In the genomic region with DNA sequence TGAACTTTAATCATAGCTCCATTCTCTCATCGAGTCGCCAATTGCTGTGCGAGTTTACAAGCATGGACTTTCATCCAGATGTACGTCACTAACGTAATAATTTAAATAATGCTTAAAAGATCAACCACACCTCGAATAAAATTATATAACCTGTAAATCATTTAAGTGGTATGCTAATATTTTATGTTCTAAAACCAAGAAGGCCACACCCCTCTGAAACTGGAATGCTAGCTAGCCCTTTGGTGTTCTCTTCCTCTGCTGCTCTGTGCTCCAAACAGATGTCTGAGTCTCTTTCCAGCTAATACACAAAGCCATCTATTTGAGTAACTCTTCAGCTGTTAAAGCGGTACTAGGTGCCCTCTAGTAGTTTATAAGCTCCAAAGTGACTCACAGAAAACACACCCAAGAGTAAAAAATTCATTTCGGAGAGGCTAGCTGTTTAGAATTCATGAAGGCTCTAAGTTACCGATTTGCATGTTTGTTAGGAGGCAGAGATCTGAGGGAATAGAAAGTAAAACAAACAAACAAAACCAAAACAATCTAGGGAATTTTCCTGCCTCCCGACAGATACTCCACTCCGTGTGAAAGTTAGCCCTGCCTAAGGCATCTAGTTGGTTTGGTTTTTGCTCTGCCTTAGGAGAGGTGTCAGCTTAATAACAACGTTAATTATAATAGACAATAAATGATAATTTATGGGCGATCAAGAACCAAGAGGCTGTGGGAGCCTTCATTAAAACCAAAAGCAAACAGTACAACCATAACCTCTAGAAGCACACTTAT, we compare ENCODE assay signal across 8 mouse cellular contexts. TPM values are rescaled to one million over a fixed set of nuclear protein-coding genes. Genes with fewer than 3 reads are reported as not detected.
DNase-seq lines count a peak whose midpoint lies in the region; ATAC-seq lines count a peak whose summit lies in the region.

No protein-coding gene starts in this region.

- no peaks in the 10 kb centered on the region for H3K9me3 ChIP-seq in megakaryocyte, embryonic 14.5 days
- no peaks in the 10 kb centered on the region for H3K9me3 ChIP-seq in heart, embryonic 12.5 days (replicated peaks)
- H3K9me3 ChIP-seq in midbrain, embryonic 15.5 days: no peaks in the 10 kb centered on the region

- H3K4me1 ChIP-seq in megakaryocyte, embryonic 14.5 days: peaks cover 63% of the 10 kb centered on the region
- H3K4me1 ChIP-seq in heart, embryonic 12.5 days (replicated peaks): peaks cover 28% of the 10 kb centered on the region
- H3K4me1 ChIP-seq in midbrain, embryonic 15.5 days: peaks cover 21% of the 10 kb centered on the region

- H3K4me3 ChIP-seq in megakaryocyte, embryonic 14.5 days (replicated peaks): peak overlapping the region; percentile 98
- H3K4me3 ChIP-seq in heart, embryonic 12.5 days: no peak overlapping the region
- peak overlapping the region; percentile 98; the same call in 1 of the 2 replicates for H3K4me3 ChIP-seq in midbrain, embryonic 15.5 days

- H3K36me3 ChIP-seq in megakaryocyte, embryonic 14.5 days (replicated peaks; ENCODE audit: low read length): peaks cover 26% of the 10 kb centered on the region
- peaks cover 5% of the 10 kb centered on the region for H3K36me3 ChIP-seq in heart, embryonic 12.5 days
- 0 out of 2 replicates have a peak, but pooled peaks cover 3% of the 10 kb centered on the region for H3K36me3 ChIP-seq in midbrain, embryonic 15.5 days (replicated peaks)

- DNase-seq in kidney, postnatal 36 days: peak; percentile 48 to 77
- no peak for DNase-seq in frontal cortex, postnatal 10 days (ENCODE audit: low spot score in 2 of 2)
- no peak for DNase-seq in adrenal gland, adult 2 months
- DNase-seq in c-Kit-positive CD71-positive TER-119-positive erythroid progenitor cells, embryonic 14.5 days (ENCODE audit: low spot score): no peak

- ATAC-seq in megakaryocyte, adult 5-6 weeks (ENCODE audit: poor library complexity, severe bottlenecking): no peak
- ATAC-seq in heart, embryonic 12.5 days (ENCODE audit: insufficient number of reproducible peaks, low FRiP score): no peak
- no peak for ATAC-seq in midbrain, embryonic 15.5 days (replicated peaks)

- WGBS in heart, embryonic 12.5 days: 60% methylated on average over 13 of the region's 13 CpGs
- 71% methylated on average over 13 of the region's 13 CpGs for WGBS in midbrain, embryonic 15.5 days

- no peaks in the 10 kb centered on the region for H3K27me3 ChIP-seq in megakaryocyte, embryonic 14.5 days (replicated peaks)
- H3K27me3 ChIP-seq in heart, embryonic 12.5 days (replicated peaks): no peaks in the 10 kb centered on the region
- H3K27me3 ChIP-seq in midbrain, embryonic 15.5 days (replicated peaks): no peaks in the 10 kb centered on the region

- peak overlapping the region; percentile 65; the same call in 1 of the 2 replicates for H3K4me2 ChIP-seq in heart, embryonic 12.5 days
- H3K4me2 ChIP-seq in midbrain, embryonic 15.5 days: peak overlapping the region; percentile 56

- H3K27ac ChIP-seq in heart, embryonic 12.5 days (ENCODE audit: poor library complexity, severe bottlenecking): peak overlapping the region; percentile 84; the same call in 1 of the 2 replicates
- H3K27ac ChIP-seq in midbrain, embryonic 15.5 days: peak overlapping the region; percentile 96

- no peak overlapping the region for H3K9ac ChIP-seq in heart, embryonic 12.5 days
- H3K9ac ChIP-seq in midbrain, embryonic 15.5 days: no peak overlapping the region

RNA-seq across cellular contexts. Expression of a gene that starts 1.1 kb away (rescaled TPM):
- polyA plus RNA-seq in megakaryocyte, embryonic 14.5 days (2012; ENCODE audit: insufficient read depth, low replicate concordance): 6.6 and 37.5 TPM in 2 replicates
- 103 TPM in 2 replicates for total RNA-seq in megakaryocyte, adult 5-6 weeks (2015)
- 104 TPM in 2 replicates for total RNA-seq in megakaryocyte, adult 5-6 weeks (2017)
- polyA plus RNA-seq in heart, embryonic 12.5 days (2016; fragmentation: Nextera tagmentation; extraction: Ambion mirVana): 48.0 and 49.0 TPM in 2 replicates
- polyA plus RNA-seq in midbrain, embryonic 15.5 days (2015; fragmentation: Nextera tagmentation; extraction: Ambion mirVana): 83.0 and 92.7 TPM in 2 replicates
- 10 to 100 TPM; 19.0 to 30.9 TPM for total RNA-seq in adrenal gland, adult 2 months (2021)
- 56.3 and 92.5 TPM in 2 replicates for polyA plus RNA-seq in adrenal gland, adult 2 months (2012; rRNA removed)

RNA-seq across cellular contexts. Expression of a gene that starts 59.7 kb away (rescaled TPM):
- 1.1 TPM in 1 of 2 replicates, not detected in the other for polyA plus RNA-seq in megakaryocyte, embryonic 14.5 days (2012; ENCODE audit: insufficient read depth, low replicate concordance)
- total RNA-seq in megakaryocyte, adult 5-6 weeks (2015): 0.20 and 0.43 TPM in 2 replicates
- total RNA-seq in megakaryocyte, adult 5-6 weeks (2017): 0.94 and 3.7 TPM in 2 replicates
- 1.2 and 1.9 TPM in 2 replicates for polyA plus RNA-seq in heart, embryonic 12.5 days (2016; fragmentation: Nextera tagmentation; extraction: Ambion mirVana)
- 2.3 and 2.4 TPM in 2 replicates for polyA plus RNA-seq in midbrain, embryonic 15.5 days (2015; fragmentation: Nextera tagmentation; extraction: Ambion mirVana)
- total RNA-seq in adrenal gland, adult 2 months (2021): 1 to 10 TPM in 1 of 2 experiments, under 1 TPM in 1; 0.73 to 1.6 TPM
- polyA plus RNA-seq in adrenal gland, adult 2 months (2012; rRNA removed): not detected in 2 replicates

RNA-seq across cellular contexts. Expression of a gene that starts 59.7 kb away (rescaled TPM):
- 70.2 and 148 TPM in 2 replicates for polyA plus RNA-seq in megakaryocyte, embryonic 14.5 days (2012; ENCODE audit: insufficient read depth, low replicate concordance)
- total RNA-seq in megakaryocyte, adult 5-6 weeks (2015): 180 and 198 TPM in 2 replicates
- 196 and 202 TPM in 2 replicates for total RNA-seq in megakaryocyte, adult 5-6 weeks (2017)
- 118 and 128 TPM in 2 replicates for polyA plus RNA-seq in heart, embryonic 12.5 days (2016; fragmentation: Nextera tagmentation; extraction: Ambion mirVana)
- 136 and 143 TPM in 2 replicates for polyA plus RNA-seq in midbrain, embryonic 15.5 days (2015; fragmentation: Nextera tagmentation; extraction: Ambion mirVana)
- 100 to 1,000 TPM; 220 to 233 TPM for total RNA-seq in adrenal gland, adult 2 months (2021)
- polyA plus RNA-seq in adrenal gland, adult 2 months (2012; rRNA removed): 169 and 270 TPM in 2 replicates

Comparison
In these comparisons a context has a peak if more than half of its experiments do, and no peak if none do; other contexts are left out.
1. DNase-seq: peak in kidney, postnatal 36 days (2 of 2); none in frontal cortex, postnatal 10 days (0 of 2), adrenal gland, adult 2 months (single experiment) and c-Kit-positive CD71-positive TER-119-positive erythroid progenitor cells, embryonic 14.5 days (single experiment).